Mouse (Mus musculus) stomach, postnatal 0 days (tissue): ENCODE measurements at regions not wholly inside any gene's neighbourhood (a gene's known extent, or its start where the extent isn't known, plus 50 kb on each side); places are given as distances from the start of the nearest gene placed in this dataset.

ENCODE experiments used
- CTCF ChIP-seq: IDR thresholded peaks from 2 replicates; pipeline ENCODE4 v1.5.1; 2016; ENCODE audit warnings: antibody characterized with exemption, low read depth, mild to moderate bottlenecking, moderate library complexity
- EP300 ChIP-seq: optimal IDR thresholded peaks from 2 replicates; pipeline ENCODE3; 2016; ENCODE audit warnings: antibody characterized with exemption

DNA sequence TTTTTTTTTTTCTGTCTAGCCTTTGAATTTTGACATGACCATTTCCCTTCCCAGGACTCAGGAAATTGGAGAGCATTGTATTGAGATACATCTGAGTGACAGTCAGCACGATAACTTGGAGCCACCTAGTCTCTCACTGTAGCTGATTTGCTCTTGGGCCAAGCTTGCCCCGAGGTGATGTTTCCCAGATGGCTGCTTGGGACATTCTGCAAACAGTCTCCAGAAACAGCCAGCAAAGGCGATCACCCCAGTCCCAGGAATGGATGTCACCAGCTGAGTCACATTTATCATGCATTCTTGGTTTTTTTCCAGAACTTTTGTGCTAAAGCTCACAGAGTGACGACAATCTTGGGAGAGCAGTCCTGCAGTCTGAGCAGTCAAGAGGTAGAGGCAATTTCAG is 119.4 kb downstream of the Cog6 start:
- TF ChIP-seq CTCF (no peak), EP300 (no peak)
